Mouse (Mus musculus): Measurements from ENCODE around the gene Baz2a. TPM values are rescaled to one million over a fixed set of nuclear protein-coding genes. Genes with fewer than 3 reads are reported as not detected.
"Not testable (repeated sequence)": the region's sequence is repeated elsewhere in the genome, so short reads cannot be mapped to it uniquely, and the experiment has no call there.

The Baz2a gene
- total RNA-seq, 1 experiment from 2014 or later: 75.0 TPM

GRCm38 (mm10) chr10:128150941-128151340 lies 59.6 kb downstream of the Baz2a start:
- ATAC-seq (ENCODE audit: extremely low read depth, insufficient number of reproducible peaks, low FRiP score, poor library complexity, severe bottlenecking): no peak

GRCm38 (mm10) chr10:128153978-128154377 lies 62.6 kb downstream of the Baz2a start:
- no peak for ATAC-seq (ENCODE audit: extremely low read depth, insufficient number of reproducible peaks, low FRiP score, poor library complexity, severe bottlenecking)

GRCm38 (mm10) chr10:128165726-128166125 lies 74.3 kb downstream of the Baz2a start:
- ATAC-seq (ENCODE audit: extremely low read depth, insufficient number of reproducible peaks, low FRiP score, poor library complexity, severe bottlenecking): not testable (repeated sequence)

GRCm38 (mm10) chr10:128167091-128167490 lies 75.7 kb downstream of the Baz2a start:
- ATAC-seq (ENCODE audit: extremely low read depth, insufficient number of reproducible peaks, low FRiP score, poor library complexity, severe bottlenecking): no peak

- not testable (repeated sequence) for ATAC-seq (ENCODE audit: extremely low read depth, insufficient number of reproducible peaks, low FRiP score, poor library complexity, severe bottlenecking)
Observed at GRCm38 (mm10) chr10:128171348-128171747, 80.0 kb downstream of the Baz2a start.

- ATAC-seq (ENCODE audit: extremely low read depth, insufficient number of reproducible peaks, low FRiP score, poor library complexity, severe bottlenecking): no peak
Observed at GRCm38 (mm10) chr10:128175302-128175701, 83.9 kb downstream of the Baz2a start.

GRCm38 (mm10) chr10:128175996-128176755 lies 84.8 kb downstream of the Baz2a start:
- peak; percentile 98 for ATAC-seq (ENCODE audit: extremely low read depth, insufficient number of reproducible peaks, low FRiP score, poor library complexity, severe bottlenecking)

- ATAC-seq (ENCODE audit: extremely low read depth, insufficient number of reproducible peaks, low FRiP score, poor library complexity, severe bottlenecking): no peak
Observed at GRCm38 (mm10) chr10:128177316-128177715, 85.9 kb downstream of the Baz2a start.

Other genes with a start within 250 kb of the Baz2a start
- not detected in 2 replicates for gene Rdh19, start 241.6 kb upstream of the Baz2a start, total RNA-seq (2017)
- gene Rdh16f2, start 225.1 kb upstream of the Baz2a start, total RNA-seq (2017): not detected in 2 replicates
- not detected in 2 replicates for gene Rdh7, start 202.8 kb upstream of the Baz2a start, total RNA-seq (2017)
- gene Sdr9c7, start 193.1 kb upstream of the Baz2a start, total RNA-seq (2017): not detected in 2 replicates
- not detected in 2 replicates for gene Hsd17b6, start 84.0 kb upstream of the Baz2a start, total RNA-seq (2017)
- gene Prim1, start 76.4 kb upstream of the Baz2a start, total RNA-seq (2017): 14.2 and 18.0 TPM in 2 replicates
- 597 and 674 TPM in 2 replicates for gene Naca, start 56.0 kb upstream of the Baz2a start, total RNA-seq (2017)
- gene Ptges3, start 32.6 kb upstream of the Baz2a start, total RNA-seq (2017): 103 and 105 TPM in 2 replicates
- 512 and 588 TPM in 2 replicates for gene Atp5b, start 8.3 kb upstream of the Baz2a start, total RNA-seq (2017)
- gene Rbms2, start 88.7 kb downstream of the Baz2a start, total RNA-seq (2017): 8.3 and 12.5 TPM in 2 replicates
- gene Gls2, start 102.9 kb downstream of the Baz2a start, total RNA-seq (2017): not detected in 2 replicates
- gene Spryd4, start 120.2 kb downstream of the Baz2a start, total RNA-seq (2017): 4.4 TPM in 2 replicates
- 0.49 TPM in 1 of 2 replicates, not detected in the other for gene Mip, start 134.3 kb downstream of the Baz2a start, total RNA-seq (2017)
- gene Timeless, start 140.5 kb downstream of the Baz2a start, total RNA-seq (2017): 13.6 and 17.5 TPM in 2 replicates
- 0.23 TPM in 1 of 2 replicates, not detected in the other for gene Apon, start 162.5 kb downstream of the Baz2a start, total RNA-seq (2017)
- gene Apof, start 177.1 kb downstream of the Baz2a start, total RNA-seq (2017): 2.2 TPM in 1 of 2 replicates, not detected in the other
- 65.7 and 74.1 TPM in 2 replicates for gene Stat2, start 179.0 kb downstream of the Baz2a start, total RNA-seq (2017)
- gene Il23a, start 207.2 kb downstream of the Baz2a start, total RNA-seq (2017): not detected in 2 replicates
- 30.0 and 31.3 TPM in 2 replicates for gene Pan2, start 211.8 kb downstream of the Baz2a start, total RNA-seq (2017)
- gene Cnpy2, start 230.9 kb downstream of the Baz2a start, total RNA-seq (2017): 23.6 and 30.7 TPM in 2 replicates
- gene Cs, start 246.2 kb downstream of the Baz2a start, total RNA-seq (2017): 82.9 and 84.7 TPM in 2 replicates

All from neutrophil, adult 5-6 weeks (primary cell).